Mouse (Mus musculus): ENCODE measurements around the gene Tmed6. TPM values are rescaled to one million over a fixed set of nuclear protein-coding genes. Genes with fewer than 3 reads are reported as not detected.

Tmed6 gene
- polyA plus RNA-seq, 1 experiment: not detected

DNA sequence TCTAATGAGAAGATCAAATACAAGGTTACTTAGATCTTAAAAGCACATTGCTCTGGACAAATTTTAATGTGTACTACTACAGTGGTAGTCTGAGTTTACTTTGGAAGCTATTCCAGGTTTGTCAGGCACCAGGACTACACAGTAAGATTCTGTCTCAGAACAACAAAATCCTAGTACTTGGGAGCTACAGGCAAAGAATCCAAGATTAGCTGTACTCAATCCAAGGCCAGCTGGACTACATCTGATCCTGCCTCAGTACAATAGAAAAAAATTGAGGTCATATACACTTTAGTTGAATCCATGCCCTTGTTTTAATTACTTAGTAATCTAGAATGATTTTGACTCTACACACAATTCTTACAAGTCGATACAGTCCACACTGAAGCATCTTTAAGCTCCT lies 50.5 kb downstream of the Tmed6 start:
- no peak overlapping the region for H3K4me3 ChIP-seq (ENCODE audit: insufficient read depth, low read length)
- no peak overlapping the region for H3K27ac ChIP-seq (ENCODE audit: insufficient read depth, low read length)
- no peak for TF ChIP-seq CTCF (IDR thresholded peaks at IDR 0.05; ENCODE audit: borderline replicate concordance, insufficient read depth, low read length)
- TF ChIP-seq POLR2A (IDR thresholded peaks at IDR 0.05; ENCODE audit: low read depth, low read length): no peak
- no peaks in the 10 kb centered on the region for H3K4me1 ChIP-seq (ENCODE audit: control insufficient read depth, insufficient read depth, low read length)

DNA sequence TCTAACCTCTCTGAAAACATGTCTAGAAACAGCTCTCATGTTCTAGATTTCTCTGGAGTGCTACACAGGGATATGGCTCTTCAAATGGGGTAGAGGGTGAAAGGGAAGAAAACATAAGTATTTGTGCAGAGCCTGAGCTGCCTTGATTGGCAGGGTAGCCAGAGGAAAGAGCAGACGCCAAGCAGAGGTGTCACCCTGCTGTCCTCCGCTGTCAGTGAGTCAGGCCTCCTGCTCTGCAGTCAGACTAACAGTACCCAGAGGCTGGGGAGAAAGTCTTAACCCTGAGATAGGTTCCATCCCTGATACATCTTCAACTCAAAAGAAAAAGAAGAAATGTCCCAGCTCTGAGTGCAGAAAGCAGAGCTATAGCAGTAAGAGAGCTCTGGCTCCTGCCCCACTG lies 52.8 kb downstream of the Tmed6 start:
- TF ChIP-seq CTCF (IDR thresholded peaks at IDR 0.05; ENCODE audit: borderline replicate concordance, insufficient read depth, low read length) (no peak), POLR2A (IDR thresholded peaks at IDR 0.05; ENCODE audit: low read depth, low read length) (no peak)
- Histone ChIP-seq H3K27ac (ENCODE audit: insufficient read depth, low read length) (no peak overlapping the region), H3K4me1 (ENCODE audit: control insufficient read depth, insufficient read depth, low read length) (no peaks in the 10 kb centered on the region), H3K4me3 (ENCODE audit: insufficient read depth, low read length) (no peak overlapping the region)

Other genes starting within 250 kb of the Tmed6 start
- gene Has3, start 195.4 kb downstream of the Tmed6 start, polyA plus RNA-seq (2011; ENCODE audit: insufficient read length, low read depth, missing spikeins): 0.16 and 0.47 TPM in 2 replicates
- gene Utp4, start 172.0 kb downstream of the Tmed6 start, polyA plus RNA-seq (2011; ENCODE audit: insufficient read length, low read depth, missing spikeins): 46.9 and 57.5 TPM in 2 replicates
- gene Sntb2, start 129.9 kb downstream of the Tmed6 start, polyA plus RNA-seq (2011; ENCODE audit: insufficient read length, low read depth, missing spikeins): 18.9 and 23.3 TPM in 2 replicates
- gene Vps4a, start 34.4 kb downstream of the Tmed6 start, polyA plus RNA-seq (2011; ENCODE audit: insufficient read length, low read depth, missing spikeins): 47.0 and 48.3 TPM in 2 replicates
- gene Pdf, start 17.0 kb downstream of the Tmed6 start, polyA plus RNA-seq (2011; ENCODE audit: insufficient read length, low read depth, missing spikeins): 4.4 and 5.5 TPM in 2 replicates
- 31.0 TPM in 2 replicates for gene Cog8, start 9.0 kb downstream of the Tmed6 start, polyA plus RNA-seq (2011; ENCODE audit: insufficient read length, low read depth, missing spikeins)
- 71.2 and 71.5 TPM in 2 replicates for gene Nip7, start 8.8 kb downstream of the Tmed6 start, polyA plus RNA-seq (2011; ENCODE audit: insufficient read length, low read depth, missing spikeins)
- 28.0 and 35.7 TPM in 2 replicates for gene Terf2, start 30.9 kb upstream of the Tmed6 start, polyA plus RNA-seq (2011; ENCODE audit: insufficient read length, low read depth, missing spikeins)
- 95.0 and 110 TPM in 2 replicates for gene Cyb5b, start 85.0 kb upstream of the Tmed6 start, polyA plus RNA-seq (2011; ENCODE audit: insufficient read length, low read depth, missing spikeins)
- gene Nfat5, start 227.8 kb upstream of the Tmed6 start, polyA plus RNA-seq (2011; ENCODE audit: insufficient read length, low read depth, missing spikeins): 89.1 and 108 TPM in 2 replicates